Mouse (Mus musculus): ENCODE measurements at regions not wholly inside any gene's neighbourhood (a gene's known extent, or its start where the extent isn't known, plus 50 kb on each side); places are given as distances from the start of the nearest gene placed in this dataset.
"Not testable (repeated sequence)": the region's sequence is repeated elsewhere in the genome, so short reads cannot be mapped to it uniquely, and the experiment has no call there.

GRCm38 (mm10) chr10:15321480-15321879 lies 603.5 kb upstream of the Gje1 start:
- no peak for DNase-seq (ENCODE audit: inconsistent ontology term)

- no peak for DNase-seq (ENCODE audit: inconsistent ontology term)
These were observed 599.1 kb upstream of the Gje1 start for GRCm38 (mm10) chr10:15317017-15317607.

- DNase-seq (ENCODE audit: inconsistent ontology term) = no peak
These were observed 592.6 kb upstream of the Gje1 start for GRCm38 (mm10) chr10:15310650-15311049.

GRCm38 (mm10) chr10:15305811-15306473 lies 587.9 kb upstream of the Gje1 start:
- DNase-seq (ENCODE audit: inconsistent ontology term) = no peak

GRCm38 (mm10) chr10:15300199-15301085 lies 582.4 kb upstream of the Gje1 start:
- peak; percentile 79 for DNase-seq (ENCODE audit: inconsistent ontology term)

- DNase-seq (ENCODE audit: inconsistent ontology term) = peak; percentile 44
These were observed 581.6 kb upstream of the Gje1 start for GRCm38 (mm10) chr10:15299331-15300198.

GRCm38 (mm10) chr10:15297257-15297656 lies 579.2 kb upstream of the Gje1 start:
- DNase-seq (ENCODE audit: inconsistent ontology term) = no peak

- DNase-seq (ENCODE audit: inconsistent ontology term) = no peak
These were observed 576.1 kb upstream of the Gje1 start for GRCm38 (mm10) chr10:15294125-15294524.

- not testable (repeated sequence) for DNase-seq (ENCODE audit: inconsistent ontology term)
These were observed 545.3 kb upstream of the Gje1 start for GRCm38 (mm10) chr10:15263337-15263736.

- not testable (repeated sequence) for DNase-seq (ENCODE audit: inconsistent ontology term)
These were observed 544.3 kb upstream of the Gje1 start for GRCm38 (mm10) chr10:15262282-15262681.

GRCm38 (mm10) chr10:15249402-15250086 lies 531.5 kb upstream of the Gje1 start:
- no peak for DNase-seq (ENCODE audit: inconsistent ontology term)

GRCm38 (mm10) chr10:15248899-15249298 lies 530.9 kb upstream of the Gje1 start:
- no peak for DNase-seq (ENCODE audit: inconsistent ontology term)

- no peak for DNase-seq (ENCODE audit: inconsistent ontology term)
These were observed 526.6 kb upstream of the Gje1 start for GRCm38 (mm10) chr10:15244376-15245262.

GRCm38 (mm10) chr10:15243460-15243859 lies 525.4 kb upstream of the Gje1 start:
- no peak for DNase-seq (ENCODE audit: inconsistent ontology term)

GRCm38 (mm10) chr10:15218883-15219282 lies 500.9 kb upstream of the Gje1 start:
- no peak for DNase-seq (ENCODE audit: inconsistent ontology term)

- DNase-seq (ENCODE audit: inconsistent ontology term) = no peak
These were observed 461.6 kb upstream of the Gje1 start for GRCm38 (mm10) chr10:15179585-15179984.

GRCm38 (mm10) chr10:15174421-15174820 lies 456.4 kb upstream of the Gje1 start:
- DNase-seq (ENCODE audit: inconsistent ontology term) = no peak

- DNase-seq (ENCODE audit: inconsistent ontology term) = peak; percentile 14
These were observed 454.5 kb upstream of the Gje1 start for GRCm38 (mm10) chr10:15172558-15172957.

- no peak for DNase-seq (ENCODE audit: inconsistent ontology term)
These were observed 422.7 kb upstream of the Gje1 start for GRCm38 (mm10) chr10:15140703-15141102.

Data from Muller cell, postnatal 12 days (primary cell).